Comparison of ENCODE assay signal across 8 mouse cellular contexts in genomic region chr11:97743423-97743822, GRCm38 (mm10). TPM values are rescaled to one million over a fixed set of nuclear protein-coding genes. Genes with fewer than 3 reads are reported as not detected.
DNase-seq lines count a peak whose midpoint lies in the region; ATAC-seq lines count a peak whose summit lies in the region.

No protein-coding gene starts in this region.

- no peak for ATAC-seq in lung, embryonic 15.5 days (ENCODE audit: borderline replicate concordance, extremely low read depth, low FRiP score, low TSS enrichment)
- ATAC-seq in embryonic facial prominence, embryonic 14.5 days (ENCODE audit: low read depth), result no peak
- ATAC-seq in limb, embryonic 11.5 days (ENCODE audit: insufficient number of reproducible peaks, low FRiP score, low TSS enrichment, low read depth), result no peak

- peaks cover 20% of the 10 kb centered on the region for H3K36me3 ChIP-seq in lung, embryonic 15.5 days
- peaks cover 25% of the 10 kb centered on the region for H3K36me3 ChIP-seq in embryonic facial prominence, embryonic 14.5 days (ENCODE audit: control insufficient read depth, insufficient read depth, low read length)
- H3K36me3 ChIP-seq in limb, embryonic 11.5 days (ENCODE audit: control insufficient read depth, insufficient read depth, low read length), result peaks cover 7% of the 10 kb centered on the region
- no peaks in the 10 kb centered on the region for H3K36me3 ChIP-seq in splenic B cell, adult 2 months (ENCODE audit: control insufficient read depth, insufficient read depth, low read length, poor library complexity, severe bottlenecking)

- no peaks in the 10 kb centered on the region for H3K27me3 ChIP-seq in lung, embryonic 15.5 days
- no peaks in the 10 kb centered on the region for H3K27me3 ChIP-seq in embryonic facial prominence, embryonic 14.5 days (replicated peaks; ENCODE audit: control insufficient read depth, insufficient read depth, low read length)
- H3K27me3 ChIP-seq in limb, embryonic 11.5 days (ENCODE audit: control insufficient read depth, insufficient read depth, low read length), result no peaks in the 10 kb centered on the region
- H3K27me3 ChIP-seq in splenic B cell, adult 2 months (ENCODE audit: control insufficient read depth, insufficient read depth, low read length, poor library complexity, severe bottlenecking), result no peaks in the 10 kb centered on the region

- WGBS in lung, embryonic 15.5 days, result 14% methylated on average over 9 of the region's 9 CpGs
- 25% methylated on average over 9 of the region's 9 CpGs for WGBS in embryonic facial prominence, embryonic 14.5 days
- 52% methylated on average over 9 of the region's 9 CpGs for WGBS in limb, embryonic 11.5 days

- peak overlapping the region; percentile 76 for H3K9ac ChIP-seq in lung, embryonic 15.5 days
- H3K9ac ChIP-seq in embryonic facial prominence, embryonic 14.5 days (ENCODE audit: low read depth, low read length), result peak overlapping the region; percentile 80
- H3K9ac ChIP-seq in limb, embryonic 11.5 days (ENCODE audit: low read length), result peak overlapping the region; percentile 85

- no peak for DNase-seq in lung, postnatal 4 days
- DNase-seq in embryonic facial prominence, embryonic 14.5 days (ENCODE audit: low spot score), result no peak
- no peak for DNase-seq in limb, embryonic 11.5 days (ENCODE audit: low spot score)
- DNase-seq in splenic B cell, adult 2 months (ENCODE audit: low read depth, low spot score), result peak; percentile 39
- DNase-seq in cerebellum, adult 18-20 months, result no peak
- no peak for DNase-seq in spleen, adult 12 weeks (ENCODE audit: low spot score)
- no peak for DNase-seq in Muller cell, postnatal 12 days (ENCODE audit: inconsistent ontology term)

- H3K27ac ChIP-seq in lung, embryonic 15.5 days, result 0 out of 2 replicates have a peak overlapping the region, but pooled peaks have one; percentile 14
- H3K27ac ChIP-seq in embryonic facial prominence, embryonic 14.5 days (replicated peaks; ENCODE audit: low read depth, low read length), result peak overlapping the region; percentile 85
- H3K27ac ChIP-seq in limb, embryonic 11.5 days (replicated peaks; ENCODE audit: low read depth, low read length), result no peak overlapping the region

- H3K4me2 ChIP-seq in lung, embryonic 15.5 days, result peak overlapping the region; percentile 72
- peak overlapping the region; percentile 83 for H3K4me2 ChIP-seq in embryonic facial prominence, embryonic 14.5 days (ENCODE audit: low read depth, low read length)
- peak overlapping the region; percentile 86 for H3K4me2 ChIP-seq in limb, embryonic 11.5 days (ENCODE audit: low read depth, severe bottlenecking)

- H3K9me3 ChIP-seq in lung, embryonic 15.5 days, result no peaks in the 10 kb centered on the region
- no peaks in the 10 kb centered on the region for H3K9me3 ChIP-seq in embryonic facial prominence, embryonic 14.5 days (ENCODE audit: control insufficient read depth, low read length)
- H3K9me3 ChIP-seq in limb, embryonic 11.5 days (ENCODE audit: control insufficient read depth, low read length), result no peaks in the 10 kb centered on the region

- peaks cover 27% of the 10 kb centered on the region for H3K4me1 ChIP-seq in lung, embryonic 15.5 days
- H3K4me1 ChIP-seq in embryonic facial prominence, embryonic 14.5 days (ENCODE audit: control insufficient read depth, insufficient read depth, low read length), result peaks cover 10% of the 10 kb centered on the region
- H3K4me1 ChIP-seq in limb, embryonic 11.5 days (ENCODE audit: control insufficient read depth, insufficient read depth, low read length), result peaks cover 7% of the 10 kb centered on the region

- peak overlapping the region; percentile 84 for H3K4me3 ChIP-seq in lung, embryonic 15.5 days
- H3K4me3 ChIP-seq in embryonic facial prominence, embryonic 14.5 days (ENCODE audit: low read depth, low read length), result peak overlapping the region; percentile 79
- H3K4me3 ChIP-seq in limb, embryonic 11.5 days (ENCODE audit: low read depth, low read length), result peak overlapping the region; percentile 91

RNA-seq across cellular contexts. Expression of gene Pip4k2b, which starts 1.1 kb away (rescaled TPM):
- 1.6 and 1.8 TPM in 2 replicates for polyA plus RNA-seq in lung, embryonic 15.5 days (2015; fragmentation: Nextera tagmentation; extraction: Ambion mirVana)
- polyA plus RNA-seq in embryonic facial prominence, embryonic 14.5 days (2014; fragmentation: Nextera tagmentation; extraction: Ambion mirVana), result 2.2 and 2.6 TPM in 2 replicates
- 1.9 and 2.1 TPM in 2 replicates for polyA plus RNA-seq in limb, embryonic 11.5 days (2014; fragmentation: Nextera tagmentation; extraction: Ambion mirVana)

RNA-seq across cellular contexts. Expression of gene Cwc25, which starts 22.9 kb away (rescaled TPM):
- polyA plus RNA-seq in lung, embryonic 15.5 days (2015; fragmentation: Nextera tagmentation; extraction: Ambion mirVana), result 15.6 and 18.5 TPM in 2 replicates
- polyA plus RNA-seq in embryonic facial prominence, embryonic 14.5 days (2014; fragmentation: Nextera tagmentation; extraction: Ambion mirVana), result 10.3 and 11.8 TPM in 2 replicates
- polyA plus RNA-seq in limb, embryonic 11.5 days (2014; fragmentation: Nextera tagmentation; extraction: Ambion mirVana), result 15.4 and 18.3 TPM in 2 replicates

RNA-seq across cellular contexts. Expression of gene 1700001P01Rik, which starts 32.3 kb away (rescaled TPM):
- polyA plus RNA-seq in lung, embryonic 15.5 days (2015; fragmentation: Nextera tagmentation; extraction: Ambion mirVana), result 0.85 TPM in 1 of 2 replicates, not detected in the other
- not detected in 2 replicates for polyA plus RNA-seq in embryonic facial prominence, embryonic 14.5 days (2014; fragmentation: Nextera tagmentation; extraction: Ambion mirVana)
- not detected in 2 replicates for polyA plus RNA-seq in limb, embryonic 11.5 days (2014; fragmentation: Nextera tagmentation; extraction: Ambion mirVana)

RNA-seq across cellular contexts. Expression of gene Rpl23, which starts 38.8 kb away (rescaled TPM):
- 457 and 490 TPM in 2 replicates for polyA plus RNA-seq in lung, embryonic 15.5 days (2015; fragmentation: Nextera tagmentation; extraction: Ambion mirVana)
- 712 and 810 TPM in 2 replicates for polyA plus RNA-seq in embryonic facial prominence, embryonic 14.5 days (2014; fragmentation: Nextera tagmentation; extraction: Ambion mirVana)
- polyA plus RNA-seq in limb, embryonic 11.5 days (2014; fragmentation: Nextera tagmentation; extraction: Ambion mirVana), result 576 and 600 TPM in 2 replicates

RNA-seq across cellular contexts. Expression of gene Psmb3, which starts 40.2 kb away (rescaled TPM):
- polyA plus RNA-seq in lung, embryonic 15.5 days (2015; fragmentation: Nextera tagmentation; extraction: Ambion mirVana), result 465 and 505 TPM in 2 replicates
- 474 and 478 TPM in 2 replicates for polyA plus RNA-seq in embryonic facial prominence, embryonic 14.5 days (2014; fragmentation: Nextera tagmentation; extraction: Ambion mirVana)
- polyA plus RNA-seq in limb, embryonic 11.5 days (2014; fragmentation: Nextera tagmentation; extraction: Ambion mirVana), result 546 and 550 TPM in 2 replicates
